8 mouse cellular contexts compared by ENCODE assay signal in genomic region chr19:42518620-42519310, GRCm38 (mm10). TPM values are rescaled to one million over a fixed set of nuclear protein-coding genes. Genes with fewer than 3 reads are reported as not detected.
DNase-seq lines count a peak whose midpoint lies in the region; ATAC-seq lines count a peak whose summit lies in the region.

Gene R3hcc1l, plus strand, starts transcription at chr19:42518759.

- DNase-seq in R1 (ENCODE audit: low read depth, low spot score) = peak; percentile 94
- DNase-seq in cerebellum, postnatal 25 days = peak; percentile 99 to 100
- peak; percentile 89 to 94 for DNase-seq in frontal cortex, postnatal 25 days (ENCODE audit: low spot score in 2 of 2)
- DNase-seq in left cerebral cortex, adult 11 months (ENCODE audit: low spot score) = peak; percentile 92
- DNase-seq in lung, postnatal 4 days = peak; percentile 97
- peak; percentile 88 for DNase-seq in retina, postnatal 7 days (ENCODE audit: low read depth, low spot score)
- DNase-seq in urinary bladder, adult 2 months (ENCODE audit: low spot score) = peak; percentile 91

- no peaks in the 10 kb centered on the region for H3K9me3 ChIP-seq in hindbrain, embryonic 15.5 days

- peak within 1 kb of the TSS; percentile 71 for H3K9ac ChIP-seq in hindbrain, embryonic 15.5 days

- peak; percentile 95 for ATAC-seq in hindbrain, embryonic 15.5 days (ENCODE audit: low FRiP score, low read depth)

- peak within 1 kb of the TSS; percentile 74 for H3K4me2 ChIP-seq in hindbrain, embryonic 15.5 days

- peak within 1 kb of the TSS; percentile 71 for H3K4me3 ChIP-seq in hindbrain, embryonic 15.5 days

- H3K27me3 ChIP-seq in hindbrain, embryonic 15.5 days = no peaks in the 10 kb centered on the region

- H3K36me3 ChIP-seq in hindbrain, embryonic 15.5 days = no peaks in the 10 kb centered on the region

- peak within 1 kb of the TSS; percentile 90 for H3K27ac ChIP-seq in hindbrain, embryonic 15.5 days (replicated peaks)

- peaks cover 14% of the 10 kb centered on the region for H3K4me1 ChIP-seq in hindbrain, embryonic 15.5 days (replicated peaks)

- under 1% methylated on average over 59 of the region's 59 CpGs for WGBS in hindbrain, embryonic 15.5 days

RNA-seq across cellular contexts. Expression of gene R3hcc1l, which starts in this region (rescaled TPM):
- polyA plus RNA-seq in hindbrain, embryonic 15.5 days (2015; fragmentation: Nextera tagmentation; extraction: Ambion mirVana) = 10.9 and 13.0 TPM in 2 replicates
- polyA plus RNA-seq in urinary bladder, adult 2 months (2012; rRNA removed) = 17.8 and 22.1 TPM in 2 replicates

Comparison
In these comparisons a context has a peak if more than half of its experiments do, and no peak if none do; other contexts are left out.
1. Peak in every context shown above with its lines: DNase-seq, ATAC-seq, H3K4me3 ChIP-seq and H3K27ac ChIP-seq.